Mouse (Mus musculus) yolk sac, embryonic 10.5 days (tissue): ENCODE measurements around the gene Rnf17.

ENCODE experiments used
- DNase-seq: peaks from one replicate; pipeline ENCODE4 v3.0.0-alpha.2; 2017; ENCODE audit warnings: low spot score

Rnf17 gene

GRCm38 (mm10) chr14:56512084-56512483 is 109.7 kb downstream of the Rnf17 start:
- no peak for DNase-seq

GRCm38 (mm10) chr14:56514775-56515174 is 112.4 kb downstream of the Rnf17 start:
- DNase-seq, result no peak

GRCm38 (mm10) chr14:56530788-56531187 is 128.4 kb downstream of the Rnf17 start:
- DNase-seq, result no peak

GRCm38 (mm10) chr14:56544946-56545345 is 142.6 kb downstream of the Rnf17 start:
- no peak for DNase-seq

- no peak for DNase-seq
Measured at GRCm38 (mm10) chr14:56545491-56545890, 143.1 kb downstream of the Rnf17 start.

GRCm38 (mm10) chr14:56550960-56551359 is 148.6 kb downstream of the Rnf17 start:
- no peak for DNase-seq

GRCm38 (mm10) chr14:56552924-56553323 is 150.5 kb downstream of the Rnf17 start:
- DNase-seq, result no peak

- no peak for DNase-seq
Measured at GRCm38 (mm10) chr14:56553331-56553730, 150.9 kb downstream of the Rnf17 start.

- DNase-seq, result no peak
Measured at GRCm38 (mm10) chr14:56554716-56555115, 152.3 kb downstream of the Rnf17 start.

GRCm38 (mm10) chr14:56559134-56559533 is 156.8 kb downstream of the Rnf17 start:
- DNase-seq, result no peak

- DNase-seq, result no peak
Measured at GRCm38 (mm10) chr14:56567476-56567875, 165.1 kb downstream of the Rnf17 start.

GRCm38 (mm10) chr14:56569041-56569440 is 166.7 kb downstream of the Rnf17 start:
- no peak for DNase-seq

GRCm38 (mm10) chr14:56571310-56572093 is 169.1 kb downstream of the Rnf17 start:
- peak; percentile 97 for DNase-seq

- DNase-seq, result no peak
Measured at GRCm38 (mm10) chr14:56572546-56572945, 170.2 kb downstream of the Rnf17 start.
